Mouse (Mus musculus): ENCODE data around the gene Map4k1. TPM values are rescaled to one million over a fixed set of nuclear protein-coding genes. Genes with fewer than 3 reads are reported as not detected.

The Map4k1 gene
- polyA plus RNA-seq, 1 experiment, result 6.2 TPM

DNA sequence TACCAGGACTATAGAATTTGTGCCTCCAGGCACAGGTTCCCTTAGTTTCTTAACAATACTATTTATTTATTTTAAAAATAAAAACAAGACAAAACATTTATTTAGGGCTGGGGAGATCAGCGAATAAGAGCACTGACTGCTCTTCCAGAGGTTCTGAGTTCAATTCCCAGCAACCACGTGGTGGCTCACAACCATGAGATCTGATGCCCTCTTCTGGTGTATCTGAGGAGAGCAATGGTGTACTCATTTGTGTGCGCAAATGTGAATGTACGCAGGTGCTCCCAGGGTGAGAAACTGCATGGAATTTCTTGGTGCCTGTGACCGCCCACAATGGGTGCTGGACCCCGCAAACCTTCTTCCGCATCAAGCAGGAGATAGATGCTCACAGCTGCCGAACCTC lies 8.8 kb upstream of the Map4k1 start:
- Histone ChIP-seq H3K4me1 (ENCODE audit: control insufficient read depth, insufficient read depth, low read length) (peaks cover 23% of the 10 kb centered on the region), H3K27ac (ENCODE audit: insufficient read depth, low read depth, low read length) (no peak overlapping the region), H3K27me3 (replicated peaks; ENCODE audit: control insufficient read depth, insufficient read depth, low read length) (no peaks in the 10 kb centered on the region), H3K4me3 (ENCODE audit: insufficient read depth, low read depth, low read length) (no peak overlapping the region), H3K36me3 (ENCODE audit: control insufficient read depth, insufficient read depth, low read length) (no peaks in the 10 kb centered on the region)
- 75% methylated on average over 8 of the region's 8 CpGs for WGBS
- TF ChIP-seq POLR2A (IDR thresholded peaks at IDR 0.05; ENCODE audit: low read depth, low read length) (no peak), CTCF (conservative IDR thresholded peaks at IDR 0.05; ENCODE audit: insufficient read depth, insufficient read length, low read depth, low read length) (peak; percentile 55)
- peak; percentile 61 for DNase-seq

DNA sequence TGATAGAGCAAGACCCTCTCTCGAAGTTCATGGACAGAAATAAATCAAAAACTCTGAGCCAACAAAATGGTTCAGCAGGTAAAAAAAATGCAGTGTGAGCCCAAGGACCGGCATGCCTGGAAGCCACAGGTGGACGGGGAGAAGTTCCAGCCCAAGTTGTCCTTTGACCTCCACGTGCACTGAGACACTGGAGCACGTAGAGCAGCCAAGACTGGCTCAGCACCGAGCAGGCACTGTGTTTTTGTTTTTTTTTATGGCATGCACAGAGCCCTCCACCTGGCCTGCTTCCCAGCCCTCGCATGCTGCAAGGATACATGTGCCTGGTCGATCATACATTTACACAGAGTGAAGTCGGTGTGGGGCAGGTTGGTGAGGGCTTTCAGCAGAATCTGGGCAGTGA lies 4.3 kb upstream of the Map4k1 start:
- no peaks in the 10 kb centered on the region for H3K36me3 ChIP-seq (ENCODE audit: control insufficient read depth, insufficient read depth, low read length)
- TF ChIP-seq POLR2A (IDR thresholded peaks at IDR 0.05; ENCODE audit: low read depth, low read length) (no peak), CTCF (conservative IDR thresholded peaks at IDR 0.05; ENCODE audit: insufficient read depth, insufficient read length, low read depth, low read length) (no peak)

DNA sequence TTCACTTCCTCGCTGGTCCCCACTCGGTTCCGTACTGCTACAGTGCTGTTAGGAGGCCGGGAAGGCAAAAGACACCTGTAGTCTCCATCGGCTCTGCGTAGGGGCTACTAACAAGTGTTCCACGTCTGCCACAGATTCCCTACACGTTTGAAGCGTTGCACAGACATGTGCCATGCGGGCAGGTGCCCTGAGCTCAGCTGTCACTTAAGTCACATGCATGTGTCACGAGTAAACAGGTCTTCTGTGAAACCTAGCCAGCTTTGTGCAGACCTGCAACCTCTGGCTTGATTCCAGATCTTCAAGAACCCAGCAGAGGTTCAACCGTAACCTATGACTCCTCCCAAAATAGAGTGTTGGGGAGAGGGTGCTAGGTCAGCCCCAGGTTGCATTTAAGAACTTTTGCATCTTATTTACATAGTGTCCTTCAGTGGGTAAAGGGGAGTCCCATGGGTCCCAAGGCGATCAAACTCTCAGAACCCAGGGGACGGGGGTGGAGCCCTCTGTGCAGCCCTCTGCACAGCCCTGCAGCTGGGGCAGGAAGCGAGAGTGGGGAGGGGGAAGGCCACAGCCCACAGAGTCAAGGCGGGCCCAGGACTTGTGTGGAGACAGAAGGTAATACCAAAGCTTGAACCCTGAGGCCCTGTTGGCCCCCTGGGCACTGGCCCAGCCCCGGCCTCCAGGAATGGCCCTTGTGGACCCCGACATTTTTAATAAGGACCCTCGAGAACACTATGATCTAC lies 594 bp downstream of the Map4k1 start:
- Histone ChIP-seq H3K4me3 (ENCODE audit: insufficient read depth, low read depth, low read length) (peak overlapping the region; percentile 52), H3K27me3 (replicated peaks; ENCODE audit: control insufficient read depth, insufficient read depth, low read length) (no peaks in the 10 kb centered on the region), H3K36me3 (ENCODE audit: control insufficient read depth, insufficient read depth, low read length) (no peaks in the 10 kb centered on the region), H3K27ac (ENCODE audit: insufficient read depth, low read depth, low read length) (peak overlapping the region; percentile 32; the same call in 1 of the 2 replicates), H3K4me1 (ENCODE audit: control insufficient read depth, insufficient read depth, low read length) (peaks cover 3% of the 10 kb centered on the region; the same call in 1 of the 2 replicates)
- TF ChIP-seq CTCF (conservative IDR thresholded peaks at IDR 0.05; ENCODE audit: insufficient read depth, insufficient read length, low read depth, low read length) (no peak), POLR2A (IDR thresholded peaks at IDR 0.05; ENCODE audit: low read depth, low read length) (no peak)
- WGBS, result 13% methylated on average over 19 of the region's 19 CpGs
- no peak for DNase-seq

More for the DNA sequence above, 4.3 kb upstream of the Map4k1 start:
- no peaks in the 10 kb centered on the region for H3K27me3 ChIP-seq (replicated peaks; ENCODE audit: control insufficient read depth, insufficient read depth, low read length)
- peaks cover 8% of the 10 kb centered on the region; the same call in 1 of the 2 replicates for H3K4me1 ChIP-seq (ENCODE audit: control insufficient read depth, insufficient read depth, low read length)
- WGBS, result 35% methylated on average over 9 of the region's 9 CpGs
- H3K4me3 ChIP-seq (ENCODE audit: insufficient read depth, low read depth, low read length), result no peak overlapping the region
- H3K27ac ChIP-seq (ENCODE audit: insufficient read depth, low read depth, low read length), result no peak overlapping the region; the same call in 1 of the 2 replicates
- peak; percentile 92 for DNase-seq

DNA sequence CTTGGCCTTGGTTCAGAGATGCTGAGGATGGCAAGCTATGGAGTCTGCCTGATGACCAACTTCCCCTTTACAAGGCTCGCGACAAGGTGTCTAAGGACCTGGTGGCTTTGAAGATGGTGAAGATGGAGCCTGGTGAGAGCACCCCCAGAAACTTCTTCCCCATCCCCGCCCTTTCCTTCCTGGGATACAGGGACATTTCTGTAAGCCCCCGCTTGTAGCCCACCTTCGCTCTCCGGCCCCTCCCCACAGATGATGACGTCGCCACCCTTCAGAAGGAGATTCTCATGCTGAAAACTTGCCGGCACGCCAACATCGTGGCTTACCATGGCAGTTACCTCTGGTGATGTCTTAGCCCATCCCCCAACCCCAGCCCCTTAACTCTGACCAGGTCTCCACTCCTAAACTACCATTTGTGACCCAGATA lies 1.3 kb downstream of the Map4k1 start:
- Histone ChIP-seq H3K4me1 (ENCODE audit: control insufficient read depth, insufficient read depth, low read length) (peaks cover 2% of the 10 kb centered on the region; the same call in 1 of the 2 replicates), H3K27me3 (replicated peaks; ENCODE audit: control insufficient read depth, insufficient read depth, low read length) (no peaks in the 10 kb centered on the region), H3K36me3 (ENCODE audit: control insufficient read depth, insufficient read depth, low read length) (no peaks in the 10 kb centered on the region), H3K27ac (ENCODE audit: insufficient read depth, low read depth, low read length) (no peak overlapping the region), H3K4me3 (ENCODE audit: insufficient read depth, low read depth, low read length) (no peak overlapping the region)
- WGBS, result 79% methylated on average over 11 of the region's 11 CpGs
- no peak for TF ChIP-seq CTCF (conservative IDR thresholded peaks at IDR 0.05; ENCODE audit: insufficient read depth, insufficient read length, low read depth, low read length)
- TF ChIP-seq POLR2A (IDR thresholded peaks at IDR 0.05; ENCODE audit: low read depth, low read length), result no peak
- DNase-seq, result no peak

DNA sequence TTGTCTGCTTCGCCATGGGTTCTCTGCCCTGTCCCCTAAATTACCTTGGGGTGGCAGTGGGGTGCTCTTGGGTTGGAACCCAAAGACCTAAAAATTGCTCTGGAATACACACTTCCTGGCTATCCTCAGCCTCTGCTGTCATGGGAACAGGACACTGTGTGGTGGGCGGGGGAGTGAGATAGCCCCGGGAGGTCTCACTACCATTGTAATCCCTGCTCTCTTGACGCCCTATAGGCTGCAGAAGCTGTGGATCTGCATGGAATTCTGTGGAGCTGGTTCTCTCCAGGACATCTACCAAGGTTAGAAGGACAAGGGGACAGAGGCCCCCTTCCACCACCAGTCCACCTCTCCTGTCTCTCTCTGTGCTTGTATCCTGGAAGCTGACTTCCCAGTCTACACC lies 2.0 kb downstream of the Map4k1 start:
- no peak for DNase-seq
- Histone ChIP-seq H3K27me3 (replicated peaks; ENCODE audit: control insufficient read depth, insufficient read depth, low read length) (no peaks in the 10 kb centered on the region), H3K4me3 (ENCODE audit: insufficient read depth, low read depth, low read length) (no peak overlapping the region), H3K27ac (ENCODE audit: insufficient read depth, low read depth, low read length) (no peak overlapping the region), H3K4me1 (ENCODE audit: control insufficient read depth, insufficient read depth, low read length) (no peaks in the 10 kb centered on the region; the same call in 1 of the 2 replicates), H3K36me3 (ENCODE audit: control insufficient read depth, insufficient read depth, low read length) (no peaks in the 10 kb centered on the region)
- TF ChIP-seq POLR2A (IDR thresholded peaks at IDR 0.05; ENCODE audit: low read depth, low read length) (no peak), CTCF (conservative IDR thresholded peaks at IDR 0.05; ENCODE audit: insufficient read depth, insufficient read length, low read depth, low read length) (no peak)
- 91% methylated on average over 4 of the region's 4 CpGs for WGBS

DNA sequence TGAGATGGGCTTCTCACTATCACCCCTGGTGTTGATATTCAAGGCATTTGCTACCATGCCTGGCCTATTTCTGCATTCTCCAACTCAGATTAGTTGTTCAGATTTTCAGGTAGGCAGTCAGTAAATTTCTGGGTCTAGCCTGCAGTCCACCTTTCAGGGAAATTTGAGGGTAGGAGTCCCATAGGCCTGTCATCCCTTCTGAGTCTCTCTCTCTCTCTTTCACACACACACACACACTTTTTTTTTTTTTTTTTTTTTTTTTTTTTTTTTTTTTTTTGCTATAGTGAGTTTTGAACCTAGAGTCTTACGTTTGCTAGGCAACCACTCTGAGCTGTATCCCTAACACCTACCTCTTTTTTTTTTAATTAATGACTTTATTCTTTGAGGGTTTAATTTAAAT lies 2.6 kb downstream of the Map4k1 start:
- Histone ChIP-seq H3K27ac (ENCODE audit: insufficient read depth, low read depth, low read length) (no peak overlapping the region), H3K36me3 (ENCODE audit: control insufficient read depth, insufficient read depth, low read length) (no peaks in the 10 kb centered on the region), H3K27me3 (replicated peaks; ENCODE audit: control insufficient read depth, insufficient read depth, low read length) (no peaks in the 10 kb centered on the region), H3K4me1 (ENCODE audit: control insufficient read depth, insufficient read depth, low read length) (no peaks in the 10 kb centered on the region; the same call in 1 of the 2 replicates), H3K4me3 (ENCODE audit: insufficient read depth, low read depth, low read length) (no peak overlapping the region)
- 100% methylated on average over 1 of the region's 1 CpGs for WGBS
- no peak for DNase-seq
- TF ChIP-seq CTCF (conservative IDR thresholded peaks at IDR 0.05; ENCODE audit: insufficient read depth, insufficient read length, low read depth, low read length), result no peak
- TF ChIP-seq POLR2A (IDR thresholded peaks at IDR 0.05; ENCODE audit: low read depth, low read length), result no peak

DNA sequence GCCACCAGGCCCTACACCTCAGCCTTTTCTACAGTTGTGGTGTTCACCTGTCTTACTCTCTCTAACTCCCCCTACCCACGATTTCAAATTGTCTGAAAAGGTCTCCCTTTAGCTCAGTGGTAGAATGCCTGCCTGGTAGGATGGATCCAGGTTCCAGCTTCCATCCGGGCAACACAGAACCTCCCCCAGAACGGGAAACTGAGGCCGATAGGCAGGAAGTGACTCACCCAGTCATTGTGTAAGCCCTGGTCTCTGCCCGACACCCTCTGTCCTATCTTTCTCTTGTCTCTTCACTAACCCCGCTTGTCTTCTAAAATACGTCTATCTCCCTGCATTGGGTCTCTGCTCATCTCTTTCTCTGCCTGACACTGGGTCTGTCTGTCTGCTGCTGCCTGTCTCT lies 3.4 kb downstream of the Map4k1 start:
- Histone ChIP-seq H3K4me1 (ENCODE audit: control insufficient read depth, insufficient read depth, low read length) (no peaks in the 10 kb centered on the region; the same call in 1 of the 2 replicates), H3K36me3 (ENCODE audit: control insufficient read depth, insufficient read depth, low read length) (no peaks in the 10 kb centered on the region), H3K27ac (ENCODE audit: insufficient read depth, low read depth, low read length) (no peak overlapping the region), H3K4me3 (ENCODE audit: insufficient read depth, low read depth, low read length) (no peak overlapping the region), H3K27me3 (replicated peaks; ENCODE audit: control insufficient read depth, insufficient read depth, low read length) (no peaks in the 10 kb centered on the region)
- no peak for DNase-seq
- TF ChIP-seq CTCF (conservative IDR thresholded peaks at IDR 0.05; ENCODE audit: insufficient read depth, insufficient read length, low read depth, low read length) (no peak), POLR2A (IDR thresholded peaks at IDR 0.05; ENCODE audit: low read depth, low read length) (no peak)
- WGBS, result 80% methylated on average over 7 of the region's 7 CpGs

Data from kidney, adult 2 months (tissue).